Mouse (Mus musculus) gastrocnemius, adult 2 months (tissue): Measurements from ENCODE around the gene Prl3c1. TPM values are rescaled to one million over a fixed set of nuclear protein-coding genes. Genes with fewer than 3 reads are reported as not detected.
"Not testable (repeated sequence)": the region's sequence is repeated elsewhere in the genome, so short reads cannot be mapped to it uniquely, and the experiment has no call there.

ENCODE experiments used
- DNase-seq: peaks from one replicate; pipeline ENCODE4 v3.0.0; 2022
- H3K27ac ChIP-seq: fragments of 200-600 bp; 2 replicates; pipeline ENCODE4 v1.8.1; 2022; ENCODE audit warnings: mild to moderate bottlenecking
- H3K4me3 ChIP-seq: fragments of 200-600 bp; 2 replicates; pipeline ENCODE4 v1.8.1; 2022; ENCODE audit warnings: mild to moderate bottlenecking, moderate library complexity
- CTCF ChIP-seq: fragments of 200-600 bp; IDR thresholded peaks from 2 replicates; pipeline ENCODE4 v1.8.1; 2022; ENCODE audit warnings: antibody characterized with exemption, mild to moderate bottlenecking, moderate library complexity
- intact Hi-C: fragments of 180-260 bp; cut with DNase I; formaldehyde crosslinking; loops from one replicate; pipeline ENCODE4 v1.15.1; 2025
- long read RNA-seq, 2 experiments: library from polyadenylated mRNA; stranded (forward); transcript quantifications; one replicate each; pipeline ENCODE4 v2.0.0; 2021
- total RNA-seq, 2 experiments: library from RNA; stranded (reverse); gene quantifications; 2 replicates each; pipeline ENCODE4 v1.2.3; 2021

Gene Prl3c1
- not detected for total RNA-seq
- long read RNA-seq, experiment 1, result 0 reads
- long read RNA-seq, experiment 2, result 0 reads

GRCm38 (mm10) chr13:27196359-27196758 lies at the start of gene Prl3c1:
Gene Prl3c1 (plus strand): TSS chr13:27196659.
- intact Hi-C loops, result no loop called here
- Histone ChIP-seq H3K4me3 (no peak within 1 kb of the TSS), H3K27ac (no peak within 1 kb of the TSS)
- DNase-seq, result no peak
- TF ChIP-seq CTCF, result no peak

GRCm38 (mm10) chr13:27148264-27148663 lies 48.2 kb upstream of the Prl3c1 start:
- DNase-seq, result no peak
- intact Hi-C loops, result no loop called here
- no peak for TF ChIP-seq CTCF
- Histone ChIP-seq H3K4me3 (no peak overlapping the region), H3K27ac (no peak overlapping the region)

GRCm38 (mm10) chr13:27156490-27156889 lies 40.0 kb upstream of the Prl3c1 start, which contains the start of gene Prl3d3:
Gene Prl3d3 (plus strand): TSS chr13:27156790.
- H3K27ac ChIP-seq, intact Hi-C loops, H3K4me3 ChIP-seq, DNase-seq: not testable (repeated sequence)

- intact Hi-C loops, result no loop called here
- H3K4me3 ChIP-seq, result no peak within 1 kb of the TSS
- DNase-seq, result no peak
- H3K27ac ChIP-seq, result no peak within 1 kb of the TSS
- TF ChIP-seq CTCF, result no peak
These were observed 45.1 kb downstream of the Prl3c1 start, which contains the start of gene Prl3b1 for GRCm38 (mm10) chr13:27241547-27241946. Gene Prl3b1 (plus strand): TSS chr13:27241847.

Other genes with a start within 250 kb of the Prl3c1 start
- not detected for gene Prl, start 139.1 kb upstream of the Prl3c1 start, total RNA-seq
- gene Prl3d1, start 102.5 kb upstream of the Prl3c1 start, total RNA-seq, result not detected
- not detected for gene Prl3d2, start 75.0 kb upstream of the Prl3c1 start, total RNA-seq
- gene Prl3d3, start 39.9 kb upstream of the Prl3c1 start, total RNA-seq, result not detected
- gene Prl3b1, start 45.2 kb downstream of the Prl3c1 start, total RNA-seq, result not detected
- not detected for gene Prl3a1, start 62.8 kb downstream of the Prl3c1 start, total RNA-seq
- gene Prl6a1, start 116.0 kb downstream of the Prl3c1 start, total RNA-seq, result not detected
- not detected for gene Prl8a2, start 149.0 kb downstream of the Prl3c1 start, total RNA-seq
- not detected for gene Prl2b1, start 194.2 kb downstream of the Prl3c1 start, total RNA-seq
- gene Prl8a6, start 242.0 kb downstream of the Prl3c1 start, total RNA-seq, result not detected